Mouse (Mus musculus) heart, postnatal 4 days (tissue): ENCODE results near the gene Zfp638. TPM values are rescaled to one million over a fixed set of nuclear protein-coding genes. Genes with fewer than 3 reads are reported as not detected.
"Not testable (repeated sequence)": the region's sequence is repeated elsewhere in the genome, so short reads cannot be mapped to it uniquely, and the experiment has no call there.

Experiments used
- DNase-seq: peaks from one replicate; pipeline ENCODE4 v3.0.0; 2021
- total RNA-seq, 2 experiments: library from RNA; stranded (reverse); gene quantifications; 2 replicates each; pipeline ENCODE4 v1.2.3; 2021

Zfp638 gene
- total RNA-seq, 2 experiments from 2014 or later = 67.9 to 75.3 TPM

DNA sequence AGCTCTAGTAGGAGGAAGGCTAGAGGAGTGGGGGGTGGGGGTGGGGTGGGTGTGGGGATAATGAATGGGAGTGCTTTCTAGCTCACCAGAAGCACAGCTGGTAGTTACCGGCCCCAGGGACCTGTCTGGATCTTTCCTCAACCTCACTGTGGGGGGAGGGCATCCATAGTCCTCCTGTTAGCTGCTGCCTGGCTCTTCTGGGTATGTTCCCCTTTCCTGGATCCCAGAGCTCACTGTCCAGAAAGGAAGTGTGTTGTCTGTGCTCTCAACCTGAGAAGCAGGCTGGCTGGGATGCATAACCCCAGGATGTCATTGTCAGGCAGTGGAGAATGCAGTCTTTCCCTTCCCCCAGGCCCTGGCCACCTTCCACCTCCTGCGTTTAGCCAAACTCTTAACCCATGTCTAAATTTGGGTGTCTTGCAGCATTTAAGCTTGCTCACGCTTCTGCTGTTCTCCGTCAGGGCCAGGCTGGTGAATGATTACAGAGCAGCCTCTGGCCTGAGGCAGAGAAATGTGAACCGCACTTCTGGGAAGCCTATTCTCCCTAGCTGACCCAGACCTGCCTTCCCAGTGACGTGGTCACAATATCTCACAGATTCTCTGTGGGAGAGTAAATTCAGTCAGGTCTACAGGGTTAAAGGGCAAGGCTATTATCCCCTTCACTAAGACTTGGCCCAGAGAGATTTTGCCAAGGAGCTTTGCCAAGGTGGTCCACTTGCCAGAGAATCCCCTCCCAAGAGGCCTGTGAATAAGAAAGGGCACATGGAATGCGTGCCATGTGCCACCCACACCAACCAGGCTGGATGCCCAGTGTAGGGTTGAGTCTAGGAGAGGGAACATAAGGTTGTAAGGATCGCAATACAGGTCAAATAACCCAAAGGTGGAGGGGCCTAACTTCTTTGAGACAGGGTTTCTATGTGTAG, 143.7 kb downstream of the Zfp638 start:
- DNase-seq = peak; percentile 92

DNA sequence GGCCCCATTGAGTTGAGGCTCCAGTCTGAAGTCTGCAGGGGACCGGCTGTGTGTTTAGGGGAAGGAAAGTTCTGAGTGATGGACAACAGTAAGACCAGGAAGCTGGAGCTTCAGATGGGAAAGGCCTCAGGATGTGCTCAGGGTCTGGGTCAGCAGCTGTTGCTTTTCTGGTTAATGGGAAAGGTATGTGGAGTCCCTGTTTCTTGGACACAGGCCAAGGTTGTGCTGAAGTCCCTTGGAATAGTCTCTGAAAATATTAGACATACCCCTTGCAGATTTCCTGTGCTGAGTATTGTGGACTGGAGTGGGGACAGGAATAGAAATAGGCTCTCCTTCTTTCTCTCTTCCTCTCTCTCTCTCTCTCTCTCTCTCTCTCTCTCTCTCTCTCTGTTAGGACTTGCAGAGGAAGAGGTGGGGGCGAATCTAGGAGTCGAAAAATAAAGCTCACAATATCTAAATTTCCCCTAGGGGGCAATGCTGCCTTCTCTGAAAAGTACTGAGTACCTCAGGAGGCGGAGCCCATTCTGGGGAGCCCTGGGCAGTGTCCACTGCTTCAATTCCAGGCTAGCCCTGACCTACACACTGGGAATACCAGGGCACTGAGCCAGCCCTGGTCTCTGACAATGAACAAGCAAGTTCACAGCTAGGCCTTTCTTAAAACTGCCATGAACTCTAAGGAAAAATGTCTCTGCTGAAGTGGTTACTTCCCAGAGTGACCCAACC, 148.2 kb downstream of the Zfp638 start:
- DNase-seq = peak; percentile 82

DNA sequence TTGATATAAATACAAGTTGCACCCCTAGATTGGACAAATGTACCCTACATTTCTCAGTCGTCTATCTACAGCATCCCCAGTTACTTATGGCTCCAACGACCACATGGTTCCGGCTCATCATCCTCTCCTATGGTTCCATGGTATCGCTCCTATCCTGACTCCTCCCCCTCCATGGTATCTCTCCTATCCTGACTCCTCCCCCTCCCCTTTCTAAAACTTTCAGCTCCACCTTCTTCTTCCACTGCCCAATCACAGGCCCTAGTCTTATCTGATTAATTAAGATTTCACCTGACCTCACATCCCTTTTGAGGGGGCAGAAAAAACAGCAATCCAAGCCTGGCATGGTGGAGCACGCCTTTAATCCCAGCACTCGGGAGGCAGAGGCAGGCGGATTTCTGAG, 149.9 kb downstream of the Zfp638 start:
- DNase-seq = no peak

DNA sequence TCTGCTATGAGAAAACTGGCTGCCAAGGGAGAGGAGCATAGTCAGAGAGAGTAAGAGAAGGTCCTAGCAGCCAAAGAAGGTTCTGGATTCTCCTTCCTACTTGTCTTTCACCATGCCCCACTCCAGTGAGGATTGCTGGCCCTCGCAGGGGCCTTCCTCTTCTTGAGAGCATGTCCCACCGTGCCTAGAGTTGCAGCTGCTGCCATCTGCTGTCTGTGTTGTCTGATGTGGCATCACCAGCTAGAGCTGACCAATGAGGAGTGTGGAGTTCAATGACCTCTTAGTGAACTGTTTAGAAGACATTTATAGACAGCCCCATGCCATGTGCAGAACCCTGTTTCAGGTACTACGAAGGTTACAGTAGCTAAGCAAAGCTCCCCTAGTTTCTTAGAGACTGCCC, 150.5 kb downstream of the Zfp638 start:
- DNase-seq = no peak

DNA sequence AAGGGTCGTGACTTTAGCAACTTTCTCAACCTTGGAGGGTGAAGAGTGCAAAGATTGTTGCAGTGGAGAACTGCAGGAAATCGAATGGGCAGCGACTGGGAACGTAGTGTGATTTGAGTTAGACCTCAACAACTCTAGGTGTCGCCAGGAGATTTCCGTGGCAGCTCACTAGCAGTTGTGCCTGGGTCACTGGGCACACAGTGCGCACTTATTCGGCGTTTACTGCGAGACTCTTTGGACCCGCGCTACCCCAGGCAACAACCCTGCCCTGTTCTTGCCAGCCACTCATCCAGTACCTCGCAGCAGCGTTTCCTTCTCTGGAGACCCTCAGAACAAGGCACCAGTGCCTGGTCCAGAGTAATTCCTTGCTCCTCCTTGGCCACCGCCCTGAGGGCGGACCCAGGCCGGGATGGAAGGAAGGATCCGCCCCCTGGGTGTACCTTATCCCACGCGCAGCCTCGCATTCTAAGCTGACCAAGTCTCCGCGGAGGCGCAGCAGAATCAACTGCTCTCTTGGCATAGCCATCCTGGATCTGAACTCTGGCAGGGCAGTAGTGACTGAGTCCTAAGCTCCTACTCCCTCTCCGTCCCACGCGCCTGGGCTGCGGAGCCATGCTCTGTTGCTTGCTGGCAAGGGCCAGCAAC, 152.1 kb downstream of the Zfp638 start:
- peak; percentile 69 for DNase-seq

DNA sequence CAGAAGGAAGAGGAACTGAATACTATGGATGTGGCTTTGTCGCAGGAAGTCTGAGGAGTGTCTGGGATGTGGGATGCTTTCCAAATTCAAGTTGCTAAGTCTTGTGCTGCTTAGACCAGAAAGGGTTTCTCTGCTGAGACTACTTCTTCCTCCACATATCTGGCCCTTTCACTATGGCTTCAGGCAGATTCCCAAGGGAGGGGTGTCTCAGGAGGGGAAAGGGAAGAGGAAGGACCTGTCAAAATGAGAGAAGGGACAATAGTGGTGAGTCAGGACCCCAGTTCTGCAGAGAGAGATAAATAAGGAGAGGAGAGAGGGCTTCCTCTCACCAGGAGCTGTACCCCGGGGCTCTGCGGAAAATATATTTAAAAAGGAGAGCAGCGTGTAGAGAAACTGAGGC, 153.1 kb downstream of the Zfp638 start:
- no peak for DNase-seq

DNA sequence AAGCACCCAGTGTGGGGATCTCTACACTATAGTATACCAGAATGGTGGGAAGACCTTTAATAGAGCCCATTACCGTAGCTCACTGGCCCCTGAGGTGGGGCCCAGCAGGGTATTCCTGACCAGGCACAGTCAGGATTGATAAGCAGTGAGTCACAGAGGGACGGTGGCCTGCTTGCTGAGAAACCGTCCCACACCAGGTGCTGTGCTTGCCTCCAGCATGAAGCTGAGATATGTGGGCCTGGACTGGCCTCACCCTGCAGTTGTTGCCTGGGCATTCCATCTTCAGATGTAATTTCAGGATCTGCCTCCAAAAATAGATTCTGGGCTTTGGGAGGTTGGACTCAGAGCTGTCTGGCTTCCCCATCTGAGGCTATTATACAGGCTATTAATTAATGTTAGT, 155.1 kb downstream of the Zfp638 start:
- DNase-seq = peak; percentile 49

DNA sequence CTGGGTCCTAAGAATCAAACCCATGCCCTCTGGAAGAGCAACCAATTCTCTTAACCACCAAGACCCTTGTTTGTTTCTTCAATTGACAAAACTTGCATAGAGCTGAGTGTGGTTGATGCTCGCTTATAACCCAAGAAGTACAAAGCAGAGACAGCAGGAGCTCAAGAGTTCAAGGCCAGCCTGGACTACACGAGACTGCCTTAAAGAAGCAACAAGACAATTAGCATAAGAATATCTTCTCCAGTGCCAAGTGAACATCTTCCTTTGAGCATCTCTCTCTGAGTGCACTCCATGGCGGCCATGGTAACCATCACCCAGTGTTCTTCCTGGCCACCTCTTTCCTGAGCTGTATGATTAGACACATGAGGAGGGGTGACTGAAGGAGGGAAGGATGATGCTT, 158.7 kb downstream of the Zfp638 start:
- no peak for DNase-seq

DNA sequence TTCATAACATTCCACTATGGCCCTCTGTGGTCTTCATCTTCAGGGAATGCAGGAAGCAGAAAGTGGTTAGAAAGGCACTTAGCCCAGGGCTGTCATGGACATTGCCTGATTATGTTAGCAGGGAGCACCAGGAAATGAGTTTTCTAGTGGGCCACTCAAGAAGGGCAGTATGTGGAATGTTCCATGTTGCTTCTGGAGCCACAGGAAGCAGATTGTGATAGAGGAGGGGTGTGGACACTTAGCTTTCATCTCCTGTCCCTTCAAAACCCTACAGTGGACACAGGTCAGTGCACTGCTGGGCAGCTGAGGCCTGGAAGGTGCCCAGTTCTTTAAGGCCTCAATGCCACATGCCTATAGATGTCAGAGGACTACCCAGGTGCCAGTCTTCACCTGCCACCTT, 161.9 kb downstream of the Zfp638 start:
- no peak for DNase-seq

DNA sequence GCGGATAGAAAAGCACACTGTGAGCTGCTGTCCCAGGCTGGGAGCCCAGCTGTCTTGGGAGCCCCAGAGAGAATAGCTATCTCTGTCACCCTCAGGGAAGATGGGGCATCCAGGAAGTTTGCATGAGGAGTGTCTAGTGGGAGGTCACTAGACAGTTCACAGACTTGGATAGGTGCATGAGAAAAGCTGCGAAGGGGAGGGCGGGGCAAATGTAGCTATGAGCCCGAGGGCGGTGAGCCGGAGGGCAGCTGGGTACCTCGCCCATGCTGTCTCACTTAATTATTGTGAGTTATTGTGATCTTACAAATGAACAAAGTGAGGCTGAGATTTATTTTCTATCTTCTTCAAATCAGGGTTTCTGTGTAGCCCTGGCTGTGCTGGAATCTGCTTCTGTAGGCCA, 162.9 kb downstream of the Zfp638 start:
- no peak for DNase-seq

DNA sequence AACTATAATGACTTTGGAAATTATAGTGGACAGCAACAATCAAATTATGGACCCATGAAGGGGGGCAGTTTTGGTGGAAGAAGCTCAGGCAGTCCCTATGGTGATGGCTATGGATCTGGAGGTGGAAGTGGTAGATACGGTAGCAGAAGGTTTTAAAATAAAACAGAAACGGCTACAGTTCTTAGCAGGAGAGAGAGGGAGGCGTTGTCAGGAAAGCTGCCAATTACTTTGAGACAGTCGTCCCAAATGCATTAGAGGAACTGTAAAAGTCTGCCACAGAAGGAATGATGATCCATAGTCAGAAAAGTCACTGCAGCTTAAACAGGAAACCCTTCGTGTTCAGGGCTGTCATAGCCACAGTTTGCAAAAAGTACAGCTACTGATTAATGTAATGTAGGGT, 165.6 kb downstream of the Zfp638 start:
- DNase-seq = not testable (repeated sequence)

Other genes starting within 250 kb of the Zfp638 start
- gene Clec4f, start 210.9 kb upstream of the Zfp638 start, total RNA-seq = not detected
- gene Cd207, start 189.3 kb upstream of the Zfp638 start, total RNA-seq = under 1 TPM; 0.56 to 0.88 TPM
- gene Vax2, start 155.8 kb upstream of the Zfp638 start, total RNA-seq = not detected
- gene Atp6v1b1, start 124.1 kb upstream of the Zfp638 start, total RNA-seq = not detected
- not detected for gene Ankrd53, start 104.5 kb upstream of the Zfp638 start, total RNA-seq
- gene Tex261, start 91.3 kb upstream of the Zfp638 start, total RNA-seq = 10 to 100 TPM; 85.2 to 85.8 TPM
- 10 to 100 TPM; 40.2 to 40.6 TPM for gene Nagk, start 72.1 kb upstream of the Zfp638 start, total RNA-seq
- 10 to 100 TPM; 22.5 to 22.6 TPM for gene Paip2b, start 35.4 kb upstream of the Zfp638 start, total RNA-seq
- gene Dysf, start 141.5 kb downstream of the Zfp638 start, total RNA-seq = 100 to 1,000 TPM in 1 of 2 experiments, 10 to 100 TPM in 1; 96.4 to 109 TPM